Mouse (Mus musculus) ES-E14 (cell line): ENCODE measurements around the gene Gpn2. TPM values are rescaled to one million over a fixed set of nuclear protein-coding genes. Genes with fewer than 3 reads are reported as not detected.

Source experiments
- DNase-seq: peaks from one replicate; pipeline ENCODE4 v3.0.0-alpha.2; 2013; ENCODE audit warnings: low read depth, low spot score
- H3K27ac ChIP-seq: 2 replicates; pipeline ENCODE4 v1.5.1; 2012; ENCODE audit warnings: low read depth, mild to moderate bottlenecking, low read length, moderate library complexity, mixed read lengths; ENCODE audit not compliant: poor library complexity, insufficient read depth, severe bottlenecking
- H3K36me3 ChIP-seq: 2 replicates; pipeline ENCODE4 v1.6.1; 2012; ENCODE audit warnings: mild to moderate bottlenecking, low read length, moderate library complexity, mixed read lengths; ENCODE audit not compliant: control insufficient read depth, poor library complexity, insufficient read depth, severe bottlenecking
- H3K4me1 ChIP-seq, 2 experiments: fragments of 150-350 bp in 1 of 2; sonication (generic) in 1 of 2; 2 replicates each; pipeline ENCODE4 v1.6.1; 2012; ENCODE audit warnings: low read length in 2 of 2, mild to moderate bottlenecking in 1 of 2, mixed read lengths in 1 of 2; ENCODE audit not compliant: control insufficient read depth in 2 of 2, insufficient read depth in 2 of 2, poor library complexity in 1 of 2
- H3K4me3 ChIP-seq, 2 experiments: fragments of 150-350 bp in 1 of 2; sonication (generic) in 1 of 2; 2 replicates each; pipeline ENCODE4 v1.5.1; 2012; ENCODE audit warnings: low read length in 2 of 2, low read depth in 1 of 2, mild to moderate bottlenecking in 1 of 2, mixed read lengths in 1 of 2; ENCODE audit not compliant: insufficient read depth in 1 of 2, poor library complexity in 1 of 2, severe bottlenecking in 1 of 2
- H3K9ac ChIP-seq: 2 replicates; pipeline ENCODE4 v1.6.1; 2012; ENCODE audit warnings: low read depth, mild to moderate bottlenecking, low read length, mixed read lengths; ENCODE audit not compliant: poor library complexity, insufficient read depth, severe bottlenecking
- H3K9me3 ChIP-seq: fragments of 150-350 bp; sonication (generic); 2 replicates; pipeline ENCODE4 v1.6.1; 2012; ENCODE audit warnings: low read depth, mild to moderate bottlenecking, low read length; ENCODE audit not compliant: control insufficient read depth, insufficient read depth
- CHD2 ChIP-seq: IDR thresholded peaks from 2 replicates; pipeline ENCODE4 v1.6.1; 2014; ENCODE audit warnings: mild to moderate bottlenecking, low read depth, low read length, inconsistent platforms
- HCFC1 ChIP-seq: IDR thresholded peaks from 2 replicates; pipeline ENCODE4 v1.6.1; 2012; ENCODE audit warnings: low read length, inconsistent platforms, borderline replicate concordance; ENCODE audit not compliant: insufficient read depth
- MAFK ChIP-seq: IDR thresholded peaks from 2 replicates; pipeline ENCODE4 v1.6.1; 2014; ENCODE audit warnings: mild to moderate bottlenecking, low read depth, low read length, inconsistent platforms; ENCODE audit not compliant: insufficient read depth
- ZC3H11A ChIP-seq: IDR thresholded peaks from 2 replicates; pipeline ENCODE4 v1.6.1; 2012; ENCODE audit warnings: low read depth, mild to moderate bottlenecking, inconsistent platforms, low read length, borderline replicate concordance
- ZNF384 ChIP-seq: IDR thresholded peaks from 2 replicates; pipeline ENCODE4 v1.6.1; 2012; ENCODE audit warnings: low read depth, low read length, inconsistent platforms
- in situ Hi-C, 2 experiments: fragments of 600-800 bp; cut with MboI; formaldehyde crosslinking; loops; one replicate each; pipeline ENCODE4 v1.15.1; 2025; ENCODE audit warnings: low sequenced_read_pairs in 2 of 2, inconsistent platforms in 1 of 2; ENCODE audit not compliant: unreplicated experiment in 2 of 2
- total RNA-seq: library from RNA; depleted of rRNA; stranded (reverse); fragments of 300-350 nt; gene quantifications from 2 replicates; pipeline ENCODE4 v1.2.3, GENCODE M21; 2012; rRNA removed

Gpn2 gene
- 39.5 and 52.6 TPM in 2 replicates for total RNA-seq

DNA sequence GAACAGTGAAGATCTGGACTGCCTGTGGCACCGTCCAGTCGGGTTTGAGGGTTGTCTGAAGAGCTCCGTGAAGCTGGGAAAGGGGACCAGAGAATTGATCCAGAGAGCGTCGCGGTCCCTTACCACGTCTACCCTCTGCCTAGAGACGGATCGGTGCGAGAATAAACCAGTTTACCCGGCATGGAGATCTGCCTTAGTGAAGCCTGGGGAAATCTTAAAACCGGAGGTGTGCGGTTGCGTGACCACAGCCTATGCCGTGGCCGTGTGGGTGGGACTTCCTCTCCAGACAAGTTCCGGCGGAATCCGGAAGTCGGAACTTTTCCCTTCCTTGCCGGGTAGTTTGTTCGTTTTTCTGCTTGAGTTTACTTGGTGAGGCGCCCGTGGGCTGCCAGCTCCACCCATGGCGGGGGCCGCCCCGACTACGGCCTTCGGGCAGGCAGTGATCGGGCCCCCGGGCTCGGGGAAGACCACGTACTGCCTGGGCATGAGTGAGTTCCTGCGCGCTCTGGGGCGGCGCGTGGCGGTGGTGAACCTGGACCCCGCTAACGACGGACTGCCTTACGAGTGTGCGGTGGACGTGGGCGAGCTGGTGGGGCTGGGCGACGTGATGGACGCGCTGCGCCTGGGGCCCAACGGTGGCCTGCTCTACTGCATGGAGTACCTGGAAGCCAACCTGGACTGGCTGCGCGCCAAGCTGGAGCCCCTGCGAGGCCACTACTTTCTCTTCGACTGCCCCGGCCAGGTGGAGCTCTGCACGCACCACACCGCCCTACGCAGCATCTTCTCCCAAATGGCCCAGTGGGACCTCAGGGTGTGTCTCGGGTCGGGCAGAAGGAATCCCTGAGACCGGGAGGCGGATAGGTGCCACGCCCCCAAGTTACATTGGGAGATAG is at the start of gene Gpn2:
TSS of gene Gpn2 (plus strand) at position 304 of the 893 bp plus-strand sequence.
- in situ Hi-C loops: loop anchor here in 1 of 2 experiments (25.0 kb wide), 1 partner anchor 253 kb away; no protein-coding TSS in a partner anchor
- DNase-seq: peak; percentile 75
- Histone ChIP-seq H3K9me3 (no peaks in the 10 kb centered on the region), H3K9ac (peak within 1 kb of the TSS; percentile 83), H3K4me1 (peaks cover 0 to 8% of the 10 kb centered on the region in 2 experiments; a peak in 2 of 4 replicates), H3K36me3 (peaks cover 51% of the 10 kb centered on the region), H3K4me3 (peak within 1 kb of the TSS; percentile 74 to 100), H3K27ac (peak within 1 kb of the TSS; percentile 63)
- TF ChIP-seq CHD2: no peak

DNA sequence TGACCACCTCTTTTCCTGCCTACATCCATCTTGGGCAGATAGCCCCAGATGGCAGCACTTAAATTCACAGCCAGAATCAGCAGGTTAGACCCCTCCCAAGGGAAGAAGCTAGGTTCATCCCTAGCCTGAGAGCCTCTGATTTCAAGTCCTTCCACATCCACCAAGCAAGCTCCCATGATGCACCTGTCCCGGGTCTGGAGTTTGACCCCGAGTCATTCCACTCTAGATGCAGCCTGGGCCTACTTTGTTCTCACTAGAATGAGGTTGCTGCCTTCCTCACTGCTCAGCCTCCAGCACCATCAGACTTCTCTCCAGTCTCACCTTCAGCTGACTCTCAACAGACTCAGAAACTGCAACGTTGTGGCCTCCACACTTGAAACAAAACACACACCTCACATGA is 48.1 kb upstream of the Gpn2 start:
- peaks cover 0 to 8% of the 10 kb centered on the region in 2 experiments; a peak in 1 of 4 replicates for H3K4me1 ChIP-seq
- no peak for DNase-seq
- TF ChIP-seq ZC3H11A (no peak), ZNF384 (no peak), MAFK (no peak), CHD2 (no peak), HCFC1 (no peak)
- no peak overlapping the region for H3K27ac ChIP-seq
- no peaks in the 10 kb centered on the region for H3K9me3 ChIP-seq
- H3K9ac ChIP-seq: no peak overlapping the region
- H3K4me3 ChIP-seq: no peak overlapping the region
- peaks cover 69% of the 10 kb centered on the region for H3K36me3 ChIP-seq
- in situ Hi-C loops: no loop called here

DNA sequence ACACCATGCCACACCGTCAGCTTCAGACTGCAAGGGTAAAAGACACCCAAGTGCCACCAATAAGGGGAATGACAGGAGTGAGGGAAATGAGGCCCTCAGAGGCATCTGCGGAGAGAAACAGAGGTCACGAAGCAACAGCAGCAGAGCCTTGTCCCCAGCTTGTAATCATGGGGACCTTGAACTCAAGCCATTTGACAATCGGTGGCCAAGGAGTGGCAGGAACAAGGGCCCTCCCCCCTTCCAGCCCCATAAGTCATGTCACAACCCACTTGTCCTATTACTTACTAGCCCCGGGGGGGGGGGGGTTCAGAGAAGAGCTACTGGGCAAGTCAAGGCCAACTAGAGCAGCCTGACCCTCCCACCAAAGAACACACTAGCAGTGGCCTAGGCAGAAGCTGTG is 47.5 kb upstream of the Gpn2 start:
- H3K9me3 ChIP-seq: no peaks in the 10 kb centered on the region
- no peak overlapping the region for H3K4me3 ChIP-seq
- H3K9ac ChIP-seq: no peak overlapping the region
- in situ Hi-C loops: no loop called here
- peaks cover 0 to 8% of the 10 kb centered on the region in 2 experiments; a peak in 1 of 4 replicates for H3K4me1 ChIP-seq
- peaks cover 75% of the 10 kb centered on the region for H3K36me3 ChIP-seq
- DNase-seq: no peak
- no peak for TF ChIP-seq CHD2
- no peak for TF ChIP-seq MAFK
- no peak for TF ChIP-seq ZC3H11A
- TF ChIP-seq HCFC1: no peak
- TF ChIP-seq ZNF384: no peak
- H3K27ac ChIP-seq: no peak overlapping the region

DNA sequence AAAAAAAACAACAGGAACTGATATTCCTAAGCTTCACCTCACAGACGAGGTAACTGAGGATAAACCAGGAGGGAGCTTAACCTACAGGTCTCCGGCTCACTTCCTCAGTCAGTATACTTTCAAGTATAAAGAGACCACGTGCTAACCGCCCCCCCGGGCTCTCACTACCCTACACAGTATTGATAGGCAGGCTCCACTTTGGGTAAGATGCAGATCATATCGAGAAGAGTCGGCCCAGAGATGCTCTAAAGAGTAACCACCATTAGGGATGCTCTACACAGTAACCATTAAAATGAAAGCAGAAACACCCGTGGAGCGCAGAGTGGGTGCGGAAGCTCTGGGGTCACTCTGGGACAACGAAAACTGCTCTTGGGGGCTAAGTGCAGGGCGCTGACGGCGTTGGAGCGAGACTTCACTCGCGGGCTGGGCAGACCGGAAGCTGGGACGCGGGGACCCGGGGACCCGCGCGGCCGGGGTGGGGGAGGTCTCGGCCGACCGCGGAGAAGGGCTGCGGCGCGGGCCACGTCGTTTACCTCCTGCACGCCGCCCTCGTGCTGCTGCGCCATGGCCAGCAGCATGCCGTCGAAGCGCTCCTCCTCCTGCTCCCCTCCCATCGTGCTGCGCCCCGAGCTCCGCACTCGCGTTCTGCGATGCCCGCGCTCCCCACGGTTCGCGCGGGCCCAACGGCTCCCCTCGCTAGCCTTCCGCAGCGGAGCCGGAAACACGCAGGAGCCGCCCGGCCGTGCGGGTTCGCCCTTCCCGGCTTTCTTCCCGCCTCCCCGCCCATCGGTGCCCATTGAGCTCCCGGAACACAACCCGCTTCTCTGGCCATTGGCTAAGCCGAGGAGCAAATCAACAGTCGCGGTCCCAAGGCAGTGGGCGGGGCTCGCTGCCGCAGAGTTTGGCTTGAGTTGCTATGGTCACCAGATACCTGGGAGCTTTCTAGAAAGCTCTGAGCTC is 38.6 kb upstream of the Gpn2 start, which contains the start of gene Nudc:
TSS of gene Nudc (minus strand) at position 725 of the 960 bp plus-strand sequence.
- H3K4me3 ChIP-seq: peak within 1 kb of the TSS; percentile 90 to 100
- in situ Hi-C loops: no loop called here
- H3K4me1 ChIP-seq: peaks cover 2 to 12% of the 10 kb centered on the region in 2 experiments; a peak in 2 of 4 replicates
- TF ChIP-seq CHD2 (no peak), ZC3H11A (no peak), ZNF384 (no peak), HCFC1 (peak; percentile 67; the same call in 1 of the 2 replicates), MAFK (no peak)
- H3K36me3 ChIP-seq: peaks cover 32% of the 10 kb centered on the region
- no peaks in the 10 kb centered on the region for H3K9me3 ChIP-seq
- H3K27ac ChIP-seq: peak within 1 kb of the TSS; percentile 65
- H3K9ac ChIP-seq: peak within 1 kb of the TSS; percentile 93
- DNase-seq: peak; percentile 97
